Mouse (Mus musculus) C2C12 (cell line): ENCODE data around the gene Etv5.

Experiments used
- CTCF ChIP-seq: IDR thresholded peaks from one replicate; pipeline ENCODE4 v1.5.1; 2011; ENCODE audit not compliant: control insufficient read depth, insufficient read depth, insufficient read length
- FOSL1 ChIP-seq: IDR thresholded peaks from one replicate; pipeline ENCODE4 v1.8.0; 2011; ENCODE audit warnings: mild to moderate bottlenecking, low read length; ENCODE audit not compliant: poor library complexity, insufficient read depth, severe bottlenecking
- MAX ChIP-seq: IDR thresholded peaks from one replicate; pipeline ENCODE4 v1.6.1; 2011; ENCODE audit warnings: mild to moderate bottlenecking, control low read depth
- MYOG ChIP-seq: IDR thresholded peaks from one replicate; pipeline ENCODE4 v1.6.1; 2011; ENCODE audit not compliant: control insufficient read depth, insufficient read length; ENCODE audit errors: extremely low read depth
- USF1 ChIP-seq: IDR thresholded peaks from one replicate; pipeline ENCODE4 v1.6.1; 2011; ENCODE audit warnings: low read depth, mild to moderate bottlenecking, control low read depth, moderate library complexity

DNA sequence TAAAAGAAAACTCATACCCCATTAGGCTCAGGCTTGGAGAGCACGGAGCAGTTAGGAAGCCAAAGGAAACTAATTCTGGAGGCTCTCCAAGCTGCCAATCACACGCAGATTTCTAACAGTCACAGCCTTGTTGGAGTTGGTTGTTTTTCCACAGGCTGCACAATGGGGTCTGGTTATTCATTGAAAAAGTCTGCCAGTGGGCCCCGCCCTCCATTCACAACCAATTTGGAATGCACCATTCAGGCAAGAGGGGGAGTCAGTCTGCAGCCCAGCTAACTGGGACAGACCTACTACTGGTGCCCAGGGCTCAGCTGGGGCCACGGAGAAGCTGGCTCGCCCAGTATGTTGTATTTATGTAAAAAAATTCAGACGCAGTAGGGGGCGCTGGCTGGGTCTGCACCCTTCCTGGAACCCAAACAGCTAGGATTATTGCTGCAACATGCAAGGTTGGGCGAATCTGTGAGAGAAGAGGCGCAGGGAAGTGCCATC lies 10.6 kb downstream of the Etv5 start:
- no peak for TF ChIP-seq CTCF
- TF ChIP-seq FOSL1, result no peak
- no peak for TF ChIP-seq USF1
- TF ChIP-seq MYOG, result no peak
- no peak for TF ChIP-seq MAX
